Mouse (Mus musculus): ENCODE results near the gene Zfand5. TPM values are rescaled to one million over a fixed set of nuclear protein-coding genes. Genes with fewer than 3 reads are reported as not detected.
"Not testable (repeated sequence)": the region's sequence is repeated elsewhere in the genome, so short reads cannot be mapped to it uniquely, and the experiment has no call there.

The Zfand5 gene
- polyA plus RNA-seq, 2 experiments, result 16.5 to 36.4 TPM

- Histone ChIP-seq H3K9ac (replicated peaks) (no peak overlapping the region), H3K36me3 (replicated peaks; ENCODE audit: control insufficient read depth, insufficient read depth, low read depth) (no peaks in the 10 kb centered on the region), H3K4me3 (ENCODE audit: insufficient read depth in 1 of 2, low read depth in 2 of 2, low read length in 2 of 2) (no peak overlapping the region), H3K27me3 (ENCODE audit: control insufficient read depth, insufficient read depth, low read length) (no peaks in the 10 kb centered on the region), H3K4me2 (ENCODE audit: low read depth) (no peak overlapping the region), H3K27ac (no peak overlapping the region), H3K9me3 (ENCODE audit: control insufficient read depth, low read length) (no peaks in the 10 kb centered on the region), H3K4me1 (replicated peaks; ENCODE audit: control insufficient read depth in 2 of 2, insufficient read depth in 2 of 2, low read length in 1 of 2) (no peaks in the 10 kb centered on the region)
- DNase-seq (ENCODE audit: low read depth in 3 of 3, low spot score in 3 of 3) (no peak), ATAC-seq (ENCODE audit: insufficient read depth) (no peak)
- no peak for TF ChIP-seq EP300 (IDR thresholded peaks at IDR 0.05; ENCODE audit: low read depth)
- 82% methylated on average over 4 of the region's 4 CpGs for WGBS (ENCODE audit: insufficient replicate concordance)
Measured at GRCm38 (mm10) chr19:21297411-21297810, 25.3 kb downstream of the Zfand5 start.

- 43% methylated on average over 3 of the region's 3 CpGs for WGBS (ENCODE audit: insufficient replicate concordance)
- TF ChIP-seq EP300 (IDR thresholded peaks at IDR 0.05; ENCODE audit: low read depth), result no peak
- no peak for TF ChIP-seq CTCF (IDR thresholded peaks at IDR 0.05; ENCODE audit: low read depth)
Measured at GRCm38 (mm10) chr19:21301787-21302186, 29.7 kb downstream of the Zfand5 start.

GRCm38 (mm10) chr19:21307755-21308154 is 35.7 kb downstream of the Zfand5 start:
- Histone ChIP-seq H3K9ac (replicated peaks) (no peak overlapping the region), H3K36me3 (replicated peaks; ENCODE audit: control insufficient read depth, insufficient read depth, low read depth) (no peaks in the 10 kb centered on the region), H3K9me3 (ENCODE audit: control insufficient read depth, low read length) (no peaks in the 10 kb centered on the region), H3K4me1 (replicated peaks; ENCODE audit: control insufficient read depth in 2 of 2, insufficient read depth in 2 of 2, low read length in 1 of 2) (no peaks in the 10 kb centered on the region), H3K27me3 (ENCODE audit: control insufficient read depth, insufficient read depth, low read length) (no peaks in the 10 kb centered on the region), H3K27ac (no peak overlapping the region), H3K4me3 (ENCODE audit: insufficient read depth in 1 of 2, low read depth in 2 of 2, low read length in 2 of 2) (no peak overlapping the region), H3K4me2 (ENCODE audit: low read depth) (no peak overlapping the region)
- 70% methylated on average over 3 of the region's 3 CpGs for WGBS (ENCODE audit: insufficient replicate concordance)
- TF ChIP-seq CTCF (IDR thresholded peaks at IDR 0.05; ENCODE audit: low read depth) (no peak), EP300 (IDR thresholded peaks at IDR 0.05; ENCODE audit: low read depth) (no peak)
- DNase-seq (ENCODE audit: low read depth in 3 of 3, low spot score in 3 of 3) (no peak), ATAC-seq (ENCODE audit: insufficient read depth) (no peak)

More at GRCm38 (mm10) chr19:21301787-21302186, 29.7 kb downstream of the Zfand5 start:
- no peaks in the 10 kb centered on the region for H3K27me3 ChIP-seq (ENCODE audit: control insufficient read depth, insufficient read depth, low read length)
- DNase-seq (ENCODE audit: low read depth in 3 of 3, low spot score in 3 of 3) (no peak), ATAC-seq (ENCODE audit: insufficient read depth) (no peak)
- no peak overlapping the region for H3K27ac ChIP-seq
- no peaks in the 10 kb centered on the region for H3K4me1 ChIP-seq (replicated peaks; ENCODE audit: control insufficient read depth in 2 of 2, insufficient read depth in 2 of 2, low read length in 1 of 2)
- no peak overlapping the region for H3K4me3 ChIP-seq (ENCODE audit: insufficient read depth in 1 of 2, low read depth in 2 of 2, low read length in 2 of 2)
- H3K4me2 ChIP-seq (ENCODE audit: low read depth), result no peak overlapping the region
- no peaks in the 10 kb centered on the region for H3K36me3 ChIP-seq (replicated peaks; ENCODE audit: control insufficient read depth, insufficient read depth, low read depth)
- no peak overlapping the region for H3K9ac ChIP-seq (replicated peaks)
- no peaks in the 10 kb centered on the region for H3K9me3 ChIP-seq (ENCODE audit: control insufficient read depth, low read length)

GRCm38 (mm10) chr19:21310364-21310763 is 38.3 kb downstream of the Zfand5 start:
- not testable (repeated sequence) for H3K36me3 ChIP-seq (replicated peaks; ENCODE audit: control insufficient read depth, insufficient read depth, low read depth); H3K4me3 ChIP-seq (ENCODE audit: insufficient read depth in 1 of 2, low read depth in 2 of 2, low read length in 2 of 2); ATAC-seq (ENCODE audit: insufficient read depth); H3K27ac ChIP-seq; H3K4me1 ChIP-seq (replicated peaks; ENCODE audit: control insufficient read depth in 2 of 2, insufficient read depth in 2 of 2, low read length in 1 of 2); DNase-seq (ENCODE audit: low read depth in 3 of 3, low spot score in 3 of 3); H3K9ac ChIP-seq (replicated peaks); H3K4me2 ChIP-seq (ENCODE audit: low read depth); H3K27me3 ChIP-seq (ENCODE audit: control insufficient read depth, insufficient read depth, low read length); H3K9me3 ChIP-seq (ENCODE audit: control insufficient read depth, low read length)
- WGBS (ENCODE audit: insufficient replicate concordance), result 68% methylated on average over 5 of the region's 5 CpGs

- Histone ChIP-seq H3K27me3 (ENCODE audit: control insufficient read depth, insufficient read depth, low read length) (no peaks in the 10 kb centered on the region), H3K4me1 (replicated peaks; ENCODE audit: control insufficient read depth in 2 of 2, insufficient read depth in 2 of 2, low read length in 1 of 2) (no peaks in the 10 kb centered on the region), H3K4me3 (ENCODE audit: insufficient read depth in 1 of 2, low read depth in 2 of 2, low read length in 2 of 2) (no peak overlapping the region), H3K4me2 (ENCODE audit: low read depth) (no peak overlapping the region), H3K36me3 (replicated peaks; ENCODE audit: control insufficient read depth, insufficient read depth, low read depth) (no peaks in the 10 kb centered on the region), H3K27ac (no peak overlapping the region), H3K9ac (replicated peaks) (no peak overlapping the region), H3K9me3 (ENCODE audit: control insufficient read depth, low read length) (no peaks in the 10 kb centered on the region)
- WGBS (ENCODE audit: insufficient replicate concordance), result 51% methylated on average over 3 of the region's 3 CpGs
- TF ChIP-seq CTCF (IDR thresholded peaks at IDR 0.05; ENCODE audit: low read depth) (no peak), EP300 (IDR thresholded peaks at IDR 0.05; ENCODE audit: low read depth) (no peak)
- ATAC-seq (ENCODE audit: insufficient read depth) (no peak), DNase-seq (ENCODE audit: low read depth in 3 of 3, low spot score in 3 of 3) (no peak)
Measured at GRCm38 (mm10) chr19:21315701-21316100, 43.6 kb downstream of the Zfand5 start.
